Mouse (Mus musculus) right cerebral cortex, adult 2 months (tissue): ENCODE data around the gene Slc2a4.
"Not testable (repeated sequence)": the region's sequence is repeated elsewhere in the genome, so short reads cannot be mapped to it uniquely, and the experiment has no call there.

Experiments
- DNase-seq, 2 experiments: peaks; one replicate each; pipeline ENCODE4 v3.0.0; 2021 to 2022; ENCODE audit warnings: low spot score in 2 of 2

The Slc2a4 gene

GRCm38 (mm10) chr11:69970775-69971174 lies 22.8 kb upstream of the Slc2a4 start:
- no peak for DNase-seq

- DNase-seq = no peak
Observed at GRCm38 (mm10) chr11:69970222-69970621, 22.2 kb upstream of the Slc2a4 start.

- DNase-seq = no peak
Observed at GRCm38 (mm10) chr11:69968793-69969192, 20.8 kb upstream of the Slc2a4 start.

- DNase-seq = no peak
Observed at GRCm38 (mm10) chr11:69966860-69967517, 19.0 kb upstream of the Slc2a4 start.

- DNase-seq = no peak
Observed at GRCm38 (mm10) chr11:69966006-69966859, 18.2 kb upstream of the Slc2a4 start.

GRCm38 (mm10) chr11:69965271-69966005 lies 17.4 kb upstream of the Slc2a4 start:
- DNase-seq = no peak

- no peak for DNase-seq
Observed at GRCm38 (mm10) chr11:69964650-69965270, 16.8 kb upstream of the Slc2a4 start, which contains the start of gene Cldn7. Gene Cldn7 (plus strand): TSS chr11:69964779.

GRCm38 (mm10) chr11:69961841-69962240 lies 13.9 kb upstream of the Slc2a4 start:
- no peak for DNase-seq

- no peak for DNase-seq
Observed at GRCm38 (mm10) chr11:69960616-69961015, 12.6 kb upstream of the Slc2a4 start.

- DNase-seq = no peak
Observed at GRCm38 (mm10) chr11:69956218-69956617, 8.2 kb upstream of the Slc2a4 start.

GRCm38 (mm10) chr11:69955618-69956017 lies 7.6 kb upstream of the Slc2a4 start:
- not testable (repeated sequence) for DNase-seq

- DNase-seq = no peak
Observed at GRCm38 (mm10) chr11:69953267-69953915, 5.4 kb upstream of the Slc2a4 start.

GRCm38 (mm10) chr11:69952274-69952673 lies 4.3 kb upstream of the Slc2a4 start:
- DNase-seq = no peak

- no peak for DNase-seq
Observed at GRCm38 (mm10) chr11:69950807-69951459, 2.9 kb upstream of the Slc2a4 start.

GRCm38 (mm10) chr11:69948763-69949150 lies 769 bp upstream of the Slc2a4 start:
- peak; percentile 72 to 81 for DNase-seq

- DNase-seq = no peak
Observed at GRCm38 (mm10) chr11:69947337-69948065, 487 bp downstream of the Slc2a4 start.

GRCm38 (mm10) chr11:69945997-69946891 lies 1.7 kb downstream of the Slc2a4 start:
- DNase-seq = no peak

GRCm38 (mm10) chr11:69945216-69945615 lies 2.8 kb downstream of the Slc2a4 start:
- no peak for DNase-seq

- DNase-seq = no peak
Observed at GRCm38 (mm10) chr11:69940962-69941361, 7.0 kb downstream of the Slc2a4 start.
